Mouse (Mus musculus): ENCODE results near the gene Rbm11.

GRCm38 (mm10) chr16:75593501-75594183 is 998 bp downstream of the Rbm11 start:
- TF ChIP-seq HCFC1 (IDR thresholded peaks at IDR 0.05; ENCODE audit: borderline replicate concordance, insufficient read depth, low read length) (no peak), ZC3H11A (IDR thresholded peaks at IDR 0.05; ENCODE audit: borderline replicate concordance, low read depth, low read length) (no peak)
